Mouse (Mus musculus) embryonic facial prominence, embryonic 10.5 days (tissue): ENCODE measurements at regions not wholly inside any gene's neighbourhood (a gene's known extent, or its start where the extent isn't known, plus 50 kb on each side); places are given as distances from the start of the nearest gene placed in this dataset.
A peak's percentile ranks its signal among the peaks of the same experiment; 100 is the strongest.

Experiments used
- DNase-seq: peaks from one replicate; pipeline ENCODE4 v3.0.0-alpha.2; 2017; ENCODE audit warnings: low spot score
- H3K27ac ChIP-seq: fragments of 300-500 bp; sonication (generic); replicated peaks from 2 replicates; pipeline ENCODE4 v1.5.1; 2016; ENCODE audit warnings: mild to moderate bottlenecking
- H3K27me3 ChIP-seq: fragments of 300-500 bp; sonication (generic); replicated peaks from 2 replicates; pipeline ENCODE4 v1.6.1; 2016; ENCODE audit warnings: low read depth, mild to moderate bottlenecking; ENCODE audit not compliant: poor library complexity, severe bottlenecking
- H3K36me3 ChIP-seq: fragments of 300-500 bp; sonication (generic); replicated peaks from 2 replicates; pipeline ENCODE4 v1.6.1; 2016; ENCODE audit warnings: mild to moderate bottlenecking, moderate library complexity
- H3K4me1 ChIP-seq: fragments of 300-500 bp; sonication (generic); 2 replicates; pipeline ENCODE4 v1.6.1; 2016
- H3K4me3 ChIP-seq: fragments of 300-500 bp; sonication (generic); 2 replicates; pipeline ENCODE4 v1.5.1; 2016; ENCODE audit warnings: mild to moderate bottlenecking, moderate library complexity
- H3K9me3 ChIP-seq: fragments of 300-500 bp; sonication (generic); 2 replicates; pipeline ENCODE4 v1.6.1; 2016; ENCODE audit warnings: mild to moderate bottlenecking
- WGBS: fragments of 180-500 bp; shearing (Covaris S2); methylation state at CpG from one replicate; pipeline ENCODE4 v1.1.7; 2016; 5-methylcytosine and 5-hydroxymethylcytosine counted together

- Histone ChIP-seq H3K4me3 (no peak overlapping the region), H3K27me3 (no peaks in the 10 kb centered on the region), H3K27ac (no peak overlapping the region), H3K4me1 (peaks cover 28% of the 10 kb centered on the region), H3K9me3 (no peaks in the 10 kb centered on the region), H3K36me3 (no peaks in the 10 kb centered on the region)
- WGBS = 84% methylated on average over 11 of the region's 11 CpGs
- DNase-seq = no peak
Observed at GRCm38 (mm10) chr16:30788321-30788781, 188.8 kb downstream of the Fam43a start.

GRCm38 (mm10) chr16:30788944-30789781 lies 189.6 kb downstream of the Fam43a start:
- WGBS = 90% methylated on average over 15 of the region's 15 CpGs
- Histone ChIP-seq H3K9me3 (no peaks in the 10 kb centered on the region), H3K36me3 (no peaks in the 10 kb centered on the region), H3K4me3 (no peak overlapping the region), H3K4me1 (peaks cover 28% of the 10 kb centered on the region), H3K27me3 (no peaks in the 10 kb centered on the region), H3K27ac (peak overlapping the region; percentile 5; the same call in 1 of the 2 replicates)
- no peak for DNase-seq

- Histone ChIP-seq H3K4me3 (no peak overlapping the region), H3K4me1 (peaks cover 28% of the 10 kb centered on the region), H3K9me3 (no peaks in the 10 kb centered on the region), H3K27ac (peak overlapping the region; percentile 83), H3K36me3 (no peaks in the 10 kb centered on the region), H3K27me3 (no peaks in the 10 kb centered on the region)
- WGBS = 37% methylated on average over 3 of the region's 3 CpGs
- DNase-seq = no peak
Observed at GRCm38 (mm10) chr16:30790036-30790435, 190.5 kb downstream of the Fam43a start.

- DNase-seq = peak; percentile 52
- Histone ChIP-seq H3K9me3 (no peaks in the 10 kb centered on the region), H3K36me3 (no peaks in the 10 kb centered on the region), H3K4me1 (peaks cover 28% of the 10 kb centered on the region), H3K4me3 (no peak overlapping the region), H3K27ac (peak overlapping the region; percentile 83), H3K27me3 (no peaks in the 10 kb centered on the region)
- WGBS = 31% methylated on average over 4 of the region's 4 CpGs
Observed at GRCm38 (mm10) chr16:30790551-30791001, 191.1 kb downstream of the Fam43a start.

GRCm38 (mm10) chr16:30791048-30791855 lies 191.7 kb downstream of the Fam43a start:
- H3K27me3 ChIP-seq = no peaks in the 10 kb centered on the region
- peaks cover 28% of the 10 kb centered on the region for H3K4me1 ChIP-seq
- no peak for DNase-seq
- 78% methylated on average over 10 of the region's 10 CpGs for WGBS
- no peak overlapping the region for H3K4me3 ChIP-seq
- peak overlapping the region; percentile 83 for H3K27ac ChIP-seq
- no peaks in the 10 kb centered on the region for H3K36me3 ChIP-seq
- no peaks in the 10 kb centered on the region for H3K9me3 ChIP-seq

- no peak overlapping the region for H3K27ac ChIP-seq
- 86% methylated on average over 11 of the region's 11 CpGs for WGBS
- no peak overlapping the region for H3K4me3 ChIP-seq
- no peaks in the 10 kb centered on the region for H3K36me3 ChIP-seq
- peaks cover 26% of the 10 kb centered on the region for H3K4me1 ChIP-seq
- H3K27me3 ChIP-seq = no peaks in the 10 kb centered on the region
- no peaks in the 10 kb centered on the region for H3K9me3 ChIP-seq
- no peak for DNase-seq
Observed at GRCm38 (mm10) chr16:30792738-30793377, 193.3 kb downstream of the Fam43a start.

- H3K9me3 ChIP-seq = no peaks in the 10 kb centered on the region
- no peak overlapping the region for H3K4me3 ChIP-seq
- peaks cover 26% of the 10 kb centered on the region for H3K4me1 ChIP-seq
- no peaks in the 10 kb centered on the region for H3K36me3 ChIP-seq
- WGBS = 72% methylated on average over 9 of the region's 9 CpGs
- no peak overlapping the region for H3K27ac ChIP-seq
- no peaks in the 10 kb centered on the region for H3K27me3 ChIP-seq
- DNase-seq = no peak
Observed at GRCm38 (mm10) chr16:30793378-30793753, 193.8 kb downstream of the Fam43a start.

- 90% methylated on average over 3 of the region's 3 CpGs for WGBS
- Histone ChIP-seq H3K4me3 (no peak overlapping the region), H3K27me3 (no peaks in the 10 kb centered on the region), H3K27ac (no peak overlapping the region), H3K4me1 (peaks cover 26% of the 10 kb centered on the region), H3K36me3 (no peaks in the 10 kb centered on the region), H3K9me3 (no peaks in the 10 kb centered on the region)
- DNase-seq = no peak
Observed at GRCm38 (mm10) chr16:30793856-30794255, 194.3 kb downstream of the Fam43a start.

GRCm38 (mm10) chr16:30795501-30795904 lies 196.0 kb downstream of the Fam43a start:
- 87% methylated on average over 5 of the region's 5 CpGs for WGBS

GRCm38 (mm10) chr16:30796103-30796502 lies 196.6 kb downstream of the Fam43a start:
- 92% methylated on average over 6 of the region's 6 CpGs for WGBS

More at GRCm38 (mm10) chr16:30795501-30795904, 196.0 kb downstream of the Fam43a start:
- Histone ChIP-seq H3K36me3 (no peaks in the 10 kb centered on the region), H3K4me3 (no peak overlapping the region), H3K4me1 (peaks cover 18% of the 10 kb centered on the region), H3K27ac (no peak overlapping the region), H3K27me3 (no peaks in the 10 kb centered on the region), H3K9me3 (no peaks in the 10 kb centered on the region)
- DNase-seq = no peak

GRCm38 (mm10) chr16:30797006-30797405 lies 197.5 kb downstream of the Fam43a start:
- H3K9me3 ChIP-seq = no peaks in the 10 kb centered on the region
- no peak overlapping the region for H3K27ac ChIP-seq
- DNase-seq = no peak
- no peak overlapping the region for H3K4me3 ChIP-seq
- H3K4me1 ChIP-seq = peaks cover 7% of the 10 kb centered on the region
- H3K36me3 ChIP-seq = no peaks in the 10 kb centered on the region
- 92% methylated on average over 3 of the region's 3 CpGs for WGBS
- H3K27me3 ChIP-seq = no peaks in the 10 kb centered on the region

More at GRCm38 (mm10) chr16:30796103-30796502, 196.6 kb downstream of the Fam43a start:
- Histone ChIP-seq H3K4me3 (no peak overlapping the region), H3K36me3 (no peaks in the 10 kb centered on the region), H3K27ac (no peak overlapping the region), H3K4me1 (peaks cover 12% of the 10 kb centered on the region), H3K27me3 (no peaks in the 10 kb centered on the region), H3K9me3 (no peaks in the 10 kb centered on the region)
- no peak for DNase-seq

- H3K9me3 ChIP-seq = no peaks in the 10 kb centered on the region
- no peaks in the 10 kb centered on the region for H3K27me3 ChIP-seq
- peaks cover 7% of the 10 kb centered on the region for H3K4me1 ChIP-seq
- H3K4me3 ChIP-seq = no peak overlapping the region
- H3K36me3 ChIP-seq = no peaks in the 10 kb centered on the region
- DNase-seq = peak; percentile 6
- H3K27ac ChIP-seq = no peak overlapping the region
- 89% methylated on average over 7 of the region's 7 CpGs for WGBS
Observed at GRCm38 (mm10) chr16:30797973-30798471, 198.5 kb downstream of the Fam43a start.
